Mouse (Mus musculus) skeletal muscle tissue, postnatal 0 days (tissue): Measurements from ENCODE around the gene Olfr1240. TPM values are rescaled to one million over a fixed set of nuclear protein-coding genes. Genes with fewer than 3 reads are reported as not detected.

Experiments
- polyA plus RNA-seq: library from polyadenylated mRNA; unstranded; fragments of >200 nt; fragmentation: Nextera tagmentation; extraction: Ambion mirVana; gene quantifications from 2 replicates; pipeline ENCODE4 v1.2.1, GENCODE M21; 2015

The Olfr1240 gene
- polyA plus RNA-seq, result not detected in 2 replicates

GRCm38 (mm10) chr2:89442900-89443299 lies at the start of gene Olfr1240:
Olfr1240 (minus strand) TSS chr2:89443000.

GRCm38 (mm10) chr2:89487026-89487425 lies 44.2 kb upstream of the Olfr1240 start, which contains the start of gene Olfr1241:
Olfr1241 (minus strand) TSS chr2:89487126.

GRCm38 (mm10) chr2:89420307-89420706 lies 22.5 kb downstream of the Olfr1240 start, which contains the start of gene Olfr1239:
Olfr1239 (minus strand) TSS chr2:89420407.

GRCm38 (mm10) chr2:89409576-89409975 lies 33.2 kb downstream of the Olfr1240 start, which contains the start of gene Olfr1238:
Olfr1238 (minus strand) TSS chr2:89409676.

Other genes starting within 250 kb of the Olfr1240 start
- gene Olfr1226, start 243.0 kb downstream of the Olfr1240 start, polyA plus RNA-seq, result not detected in 2 replicates
- not detected in 2 replicates for gene Olfr1228, start 188.9 kb downstream of the Olfr1240 start, polyA plus RNA-seq
- gene Olfr1229, start 155.0 kb downstream of the Olfr1240 start, polyA plus RNA-seq, result not detected in 2 replicates
- not detected in 2 replicates for gene Olfr1230, start 145.7 kb downstream of the Olfr1240 start, polyA plus RNA-seq
- not detected in 2 replicates for gene Olfr1231, start 135.9 kb downstream of the Olfr1240 start, polyA plus RNA-seq
- gene Olfr1232, start 113.3 kb downstream of the Olfr1240 start, polyA plus RNA-seq, result not detected in 2 replicates
- not detected in 2 replicates for gene Olfr1233, start 100.6 kb downstream of the Olfr1240 start, polyA plus RNA-seq
- gene Olfr1234, start 78.1 kb downstream of the Olfr1240 start, polyA plus RNA-seq, result not detected in 2 replicates
- not detected in 2 replicates for gene Olfr1238, start 33.3 kb downstream of the Olfr1240 start, polyA plus RNA-seq
- gene Olfr1239, start 22.6 kb downstream of the Olfr1240 start, polyA plus RNA-seq, result not detected in 2 replicates
- gene Olfr1241, start 44.1 kb upstream of the Olfr1240 start, polyA plus RNA-seq, result not detected in 2 replicates
- not detected in 2 replicates for gene Olfr1242, start 55.3 kb upstream of the Olfr1240 start, polyA plus RNA-seq
- gene Olfr1243, start 88.5 kb upstream of the Olfr1240 start, polyA plus RNA-seq, result not detected in 2 replicates
- not detected in 2 replicates for gene Olfr1245, start 135.4 kb upstream of the Olfr1240 start, polyA plus RNA-seq
- gene Olfr1246, start 150.2 kb upstream of the Olfr1240 start, polyA plus RNA-seq, result not detected in 2 replicates
- not detected in 2 replicates for gene Olfr1247, start 171.1 kb upstream of the Olfr1240 start, polyA plus RNA-seq
- gene Olfr1248, start 175.2 kb upstream of the Olfr1240 start, polyA plus RNA-seq, result not detected in 2 replicates
- gene Olfr1249, start 192.0 kb upstream of the Olfr1240 start, polyA plus RNA-seq, result not detected in 2 replicates
- not detected in 2 replicates for gene Olfr1250, start 218.5 kb upstream of the Olfr1240 start, polyA plus RNA-seq
- gene Olfr1251, start 228.9 kb upstream of the Olfr1240 start, polyA plus RNA-seq, result not detected in 2 replicates